Mouse (Mus musculus) liver, embryonic 16.5 days (tissue): ENCODE data around the gene Sptan1. TPM values are rescaled to one million over a fixed set of nuclear protein-coding genes. Genes with fewer than 3 reads are reported as not detected.

ENCODE experiments used
- ATAC-seq: fragments of 200-750 bp; cut with Nextera tagmentation; 2 replicates; pipeline ENCODE4 v1.8.0; 2017; ENCODE audit warnings: low read depth, mild to moderate bottlenecking, moderate number of reproducible peaks, moderate library complexity
- H3K27ac ChIP-seq: fragments of 300-500 bp; sonication (generic); 2 replicates; pipeline ENCODE4 v1.5.1; 2014; ENCODE audit warnings: mild to moderate bottlenecking, low read length
- H3K27me3 ChIP-seq: fragments of 300-500 bp; sonication (generic); 2 replicates; pipeline ENCODE4 v1.6.1; 2014; ENCODE audit warnings: low read depth, low read length, mixed read lengths; ENCODE audit not compliant: control insufficient read depth, insufficient read depth
- H3K36me3 ChIP-seq: fragments of 300-500 bp; sonication (generic); 2 replicates; pipeline ENCODE4 v1.6.1; 2014; ENCODE audit warnings: mild to moderate bottlenecking; ENCODE audit not compliant: control insufficient read depth, insufficient read depth
- H3K4me1 ChIP-seq: fragments of 300-500 bp; sonication (generic); 2 replicates; pipeline ENCODE4 v1.6.1; 2014; ENCODE audit warnings: low read depth, low read length, mixed read lengths; ENCODE audit not compliant: control insufficient read depth
- H3K4me2 ChIP-seq: fragments of 300-500 bp; sonication (generic); 2 replicates; pipeline ENCODE4 v1.6.1; 2014; ENCODE audit warnings: low read depth, low read length, mixed read lengths
- H3K4me3 ChIP-seq: fragments of 300-500 bp; sonication (generic); 2 replicates; pipeline ENCODE4 v1.5.1; 2014; ENCODE audit warnings: low read depth, mild to moderate bottlenecking, low read length
- H3K9ac ChIP-seq: fragments of 300-500 bp; sonication (generic); 2 replicates; pipeline ENCODE4 v1.6.1; 2014; ENCODE audit warnings: low read depth, low read length
- H3K9me3 ChIP-seq: fragments of 300-500 bp; sonication (generic); replicated peaks from 2 replicates; pipeline ENCODE4 v1.6.1; 2016; ENCODE audit warnings: low read length; ENCODE audit not compliant: control insufficient read depth
- WGBS: fragments of 180-500 bp; shearing (Covaris S2); extraction: QIAGEN DNeasy Blood & Tissue Kit; methylation state at CpG from one replicate; pipeline ENCODE4 v1.1.7; 2014; ENCODE audit not compliant: insufficient replicate concordance; 5-methylcytosine and 5-hydroxymethylcytosine counted together
- polyA plus RNA-seq: library from polyadenylated mRNA; unstranded; fragments of >200 nt; fragmentation: Nextera tagmentation; extraction: Ambion mirVana; gene quantifications from 2 replicates; pipeline ENCODE4 v1.2.1, GENCODE M21; 2015

Sptan1 gene
- polyA plus RNA-seq, 1 experiment from 2014 or later = 19.7 TPM

- no peaks in the 10 kb centered on the region for H3K4me1 ChIP-seq
- no peak overlapping the region for H3K4me2 ChIP-seq
- WGBS = 55% methylated on average over 1 of the region's 1 CpGs
- H3K36me3 ChIP-seq = peaks cover 10% of the 10 kb centered on the region
- peak; percentile 82 for ATAC-seq
- H3K4me3 ChIP-seq = no peak overlapping the region
- no peak overlapping the region for H3K9ac ChIP-seq
- no peaks in the 10 kb centered on the region for H3K9me3 ChIP-seq
- H3K27me3 ChIP-seq = no peaks in the 10 kb centered on the region
- H3K27ac ChIP-seq = peak overlapping the region; percentile 73
Measured at GRCm38 (mm10) chr2:29944723-29945122, 20.6 kb upstream of the Sptan1 start.

GRCm38 (mm10) chr2:29948896-29949295, 16.5 kb upstream of the Sptan1 start:
- WGBS = 79% methylated on average over 5 of the region's 5 CpGs
- no peak overlapping the region for H3K4me2 ChIP-seq
- H3K4me3 ChIP-seq = no peak overlapping the region
- no peaks in the 10 kb centered on the region for H3K9me3 ChIP-seq
- no peak overlapping the region for H3K27ac ChIP-seq
- no peak overlapping the region for H3K9ac ChIP-seq
- H3K36me3 ChIP-seq = peaks cover 23% of the 10 kb centered on the region
- no peak for ATAC-seq
- H3K27me3 ChIP-seq = no peaks in the 10 kb centered on the region
- H3K4me1 ChIP-seq = no peaks in the 10 kb centered on the region

- no peak overlapping the region for H3K9ac ChIP-seq
- H3K4me2 ChIP-seq = no peak overlapping the region
- 91% methylated on average over 7 of the region's 7 CpGs for WGBS
- H3K9me3 ChIP-seq = no peaks in the 10 kb centered on the region
- H3K36me3 ChIP-seq = peaks cover 8% of the 10 kb centered on the region; the same call in 1 of the 2 replicates
- no peak overlapping the region for H3K4me3 ChIP-seq
- H3K27ac ChIP-seq = no peak overlapping the region
- peaks cover 3% of the 10 kb centered on the region; the same call in 1 of the 2 replicates for H3K4me1 ChIP-seq
- peaks cover 29% of the 10 kb centered on the region for H3K27me3 ChIP-seq
- no peak for ATAC-seq
Measured at GRCm38 (mm10) chr2:29961246-29961645, 4.1 kb upstream of the Sptan1 start.

- ATAC-seq = no peak
- peak overlapping the region; percentile 67 for H3K4me3 ChIP-seq
- peak overlapping the region; percentile 48 for H3K27ac ChIP-seq
- H3K36me3 ChIP-seq = peaks cover 2% of the 10 kb centered on the region; the same call in 1 of the 2 replicates
- peak overlapping the region; percentile 52 for H3K4me2 ChIP-seq
- peaks cover 3% of the 10 kb centered on the region; the same call in 1 of the 2 replicates for H3K4me1 ChIP-seq
- no peaks in the 10 kb centered on the region for H3K9me3 ChIP-seq
- peaks cover 55% of the 10 kb centered on the region for H3K27me3 ChIP-seq
- peak overlapping the region; percentile 45 for H3K9ac ChIP-seq
- WGBS = 15% methylated on average over 10 of the region's 10 CpGs
Measured at GRCm38 (mm10) chr2:29964354-29965249, 758 bp upstream of the Sptan1 start.

- Histone ChIP-seq H3K27ac (peak overlapping the region; percentile 20; the same call in 1 of the 2 replicates), H3K27me3 (peaks cover 57% of the 10 kb centered on the region), H3K9me3 (no peaks in the 10 kb centered on the region), H3K4me3 (peak overlapping the region; percentile 67), H3K9ac (peak overlapping the region; percentile 68), H3K4me2 (peak overlapping the region; percentile 52), H3K36me3 (no peaks in the 10 kb centered on the region), H3K4me1 (peaks cover 3% of the 10 kb centered on the region; the same call in 1 of the 2 replicates)
- ATAC-seq = no peak
- WGBS = 2% methylated on average over 39 of the region's 41 CpGs
Measured at GRCm38 (mm10) chr2:29965906-29966305, 546 bp downstream of the Sptan1 start.

GRCm38 (mm10) chr2:29966826-29967225, 1.5 kb downstream of the Sptan1 start:
- Histone ChIP-seq H3K4me3 (peak overlapping the region; percentile 67; the same call in 1 of the 2 replicates), H3K9ac (no peak overlapping the region)

GRCm38 (mm10) chr2:29967768-29968167, 2.4 kb downstream of the Sptan1 start:
- Histone ChIP-seq H3K9me3 (no peaks in the 10 kb centered on the region), H3K27me3 (peaks cover 57% of the 10 kb centered on the region), H3K4me1 (peaks cover 12% of the 10 kb centered on the region), H3K36me3 (no peaks in the 10 kb centered on the region), H3K4me2 (no peak overlapping the region), H3K27ac (no peak overlapping the region), H3K9ac (no peak overlapping the region), H3K4me3 (no peak overlapping the region)
- no peak for ATAC-seq
- 57% methylated on average over 5 of the region's 5 CpGs for WGBS

More at GRCm38 (mm10) chr2:29966826-29967225, 1.5 kb downstream of the Sptan1 start:
- H3K9me3 ChIP-seq = no peaks in the 10 kb centered on the region
- H3K4me1 ChIP-seq = peaks cover 4% of the 10 kb centered on the region; the same call in 1 of the 2 replicates
- H3K4me2 ChIP-seq = peak overlapping the region; percentile 52; the same call in 1 of the 2 replicates
- H3K27ac ChIP-seq = no peak overlapping the region
- WGBS = 57% methylated on average over 2 of the region's 2 CpGs
- no peaks in the 10 kb centered on the region for H3K36me3 ChIP-seq
- ATAC-seq = no peak
- H3K27me3 ChIP-seq = peaks cover 57% of the 10 kb centered on the region

- H3K4me3 ChIP-seq = no peak overlapping the region
- 57% methylated on average over 5 of the region's 5 CpGs for WGBS
- peaks cover 54% of the 10 kb centered on the region for H3K27me3 ChIP-seq
- no peaks in the 10 kb centered on the region for H3K36me3 ChIP-seq
- no peak for ATAC-seq
- peaks cover 12% of the 10 kb centered on the region for H3K4me1 ChIP-seq
- H3K4me2 ChIP-seq = no peak overlapping the region
- H3K27ac ChIP-seq = no peak overlapping the region
- no peaks in the 10 kb centered on the region for H3K9me3 ChIP-seq
- no peak overlapping the region for H3K9ac ChIP-seq
Measured at GRCm38 (mm10) chr2:29968638-29969037, 3.3 kb downstream of the Sptan1 start.
